Mouse (Mus musculus) frontal cortex, postnatal 36 days (tissue): ENCODE measurements at regions not wholly inside any gene's neighbourhood (a gene's known extent, or its start where the extent isn't known, plus 50 kb on each side); places are given as distances from the start of the nearest gene placed in this dataset.
"Not testable (repeated sequence)": the region's sequence is repeated elsewhere in the genome, so short reads cannot be mapped to it uniquely, and the experiment has no call there.

Experiments used
- DNase-seq, 2 experiments: peaks; one replicate each; pipeline ENCODE4 v3.0.0; 2022; ENCODE audit warnings: low spot score in 2 of 2

DNA sequence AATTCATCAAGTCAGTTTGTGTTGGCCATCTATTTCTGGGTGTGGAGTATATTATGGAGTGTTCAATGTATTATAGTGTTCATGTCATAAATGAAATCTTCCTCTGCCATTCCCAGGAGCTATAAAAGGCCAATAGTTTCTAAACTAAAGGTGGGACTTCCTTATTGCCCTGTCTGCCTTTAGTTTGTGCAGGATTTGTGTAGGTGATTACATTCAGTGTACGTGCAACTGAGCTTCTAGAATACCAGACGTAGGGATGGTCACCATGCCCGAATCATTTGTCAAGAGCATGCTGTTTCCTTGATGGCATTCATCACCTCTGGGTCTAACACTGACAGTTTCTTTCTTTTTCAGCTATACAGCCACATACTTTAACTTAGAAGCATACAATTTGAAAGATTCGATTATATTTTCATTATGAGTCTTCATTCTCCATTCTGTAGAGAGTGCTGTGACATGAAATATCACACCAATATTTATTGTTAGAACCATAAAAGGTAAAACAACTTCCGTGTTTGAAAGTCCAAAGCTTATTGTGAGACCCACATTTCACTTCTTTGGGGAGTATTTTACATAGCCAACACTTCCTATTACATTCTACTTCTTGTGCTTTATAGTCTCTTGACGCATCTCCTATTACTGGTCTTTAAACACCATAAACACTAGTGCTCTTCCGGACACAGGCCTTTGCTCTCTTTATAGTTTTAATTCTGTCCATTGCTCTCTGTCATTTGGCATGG, 494.1 kb upstream of the Klf6 start:
- DNase-seq: no peak

DNA sequence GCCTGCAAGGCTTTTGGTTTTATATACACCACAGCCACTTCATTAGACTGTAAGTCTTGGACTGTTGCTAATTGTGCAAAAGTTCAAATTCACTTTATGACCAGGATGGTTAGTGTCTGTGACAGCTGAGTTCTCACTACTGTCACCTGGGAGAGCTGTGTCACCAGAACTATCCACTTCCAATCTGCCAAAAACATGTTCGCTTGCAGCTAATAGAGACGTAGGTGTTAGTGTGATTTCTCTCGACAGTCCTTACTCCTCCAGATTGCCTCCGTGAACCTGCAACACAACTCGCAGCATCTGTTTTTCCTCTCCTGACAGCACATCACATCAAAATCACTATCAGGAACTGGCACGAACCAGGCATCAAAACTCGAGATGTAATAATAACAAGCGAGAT, 491.3 kb upstream of the Klf6 start:
- no peak for DNase-seq

DNA sequence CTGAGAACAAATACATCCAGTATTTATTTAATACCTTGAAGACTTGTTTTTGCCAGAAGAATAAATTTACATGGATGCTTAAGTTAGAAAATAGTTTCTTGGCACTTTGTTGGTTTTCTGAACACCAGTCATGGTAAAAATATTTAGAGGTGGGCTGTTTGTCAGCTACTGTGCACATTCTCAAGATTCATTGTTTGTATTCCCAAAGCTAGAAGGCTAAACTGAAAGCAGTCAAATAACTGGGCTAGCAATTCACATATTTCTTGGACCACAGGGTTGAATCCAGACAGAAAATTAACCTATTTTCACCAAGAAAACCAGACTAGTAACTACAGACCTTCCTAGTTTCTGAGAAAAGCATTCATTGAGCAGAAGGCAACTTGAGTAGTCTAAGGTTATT, 488.1 kb upstream of the Klf6 start:
- DNase-seq: no peak

GRCm38 (mm10) chr13:5408226-5408804, 453.0 kb upstream of the Klf6 start:
- DNase-seq: no peak

DNA sequence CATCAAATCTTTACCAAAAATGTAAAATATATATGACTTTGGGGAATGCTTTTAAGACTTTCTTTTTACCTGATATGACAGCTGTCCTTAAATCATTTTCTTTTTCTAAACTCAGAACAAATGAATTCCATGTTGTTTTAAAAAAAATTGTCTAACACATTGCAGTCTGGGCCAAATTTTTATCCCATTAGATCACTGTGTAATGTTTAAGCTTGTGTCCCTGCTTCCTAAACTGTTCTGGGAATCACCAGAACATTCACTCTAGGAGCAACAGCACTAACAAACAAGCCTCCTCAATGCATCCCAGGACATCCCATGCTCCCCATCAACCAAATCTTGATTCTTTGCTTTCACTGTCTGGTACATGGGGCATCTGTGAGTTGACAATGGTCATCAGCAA, 449.2 kb upstream of the Klf6 start:
- DNase-seq: no peak

- not testable (repeated sequence) for DNase-seq
Observed at GRCm38 (mm10) chr13:5413009-5413408, 448.3 kb upstream of the Klf6 start.

GRCm38 (mm10) chr13:5424110-5424509, 437.2 kb upstream of the Klf6 start:
- no peak for DNase-seq

- DNase-seq: no peak
Observed at GRCm38 (mm10) chr13:5425491-5426232, 435.6 kb upstream of the Klf6 start.

- peak; percentile 8 to 12 for DNase-seq
Observed at GRCm38 (mm10) chr13:5433652-5434051, 427.6 kb upstream of the Klf6 start.

DNA sequence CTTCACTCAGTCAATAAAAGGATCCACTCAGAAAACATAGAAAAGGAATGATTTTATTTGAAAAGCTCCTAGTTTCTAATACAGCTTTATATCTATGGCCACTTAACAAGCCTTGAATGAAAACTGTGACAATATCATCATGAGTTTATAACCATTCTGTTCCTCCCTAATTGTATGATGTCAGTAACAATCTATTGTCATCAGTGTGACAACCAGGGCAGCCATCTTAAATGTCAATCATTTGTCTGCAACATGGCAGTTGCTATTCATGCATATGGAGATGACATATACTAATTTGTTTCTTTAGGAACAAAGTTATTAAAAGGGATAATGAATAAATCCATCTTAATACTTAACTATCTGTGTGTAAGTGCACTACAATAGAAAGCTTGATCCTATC, 426.2 kb upstream of the Klf6 start:
- no peak for DNase-seq

- DNase-seq: no peak
Observed at GRCm38 (mm10) chr13:5436191-5436590, 425.1 kb upstream of the Klf6 start.

GRCm38 (mm10) chr13:5440454-5440853, 420.8 kb upstream of the Klf6 start:
- no peak for DNase-seq

DNA sequence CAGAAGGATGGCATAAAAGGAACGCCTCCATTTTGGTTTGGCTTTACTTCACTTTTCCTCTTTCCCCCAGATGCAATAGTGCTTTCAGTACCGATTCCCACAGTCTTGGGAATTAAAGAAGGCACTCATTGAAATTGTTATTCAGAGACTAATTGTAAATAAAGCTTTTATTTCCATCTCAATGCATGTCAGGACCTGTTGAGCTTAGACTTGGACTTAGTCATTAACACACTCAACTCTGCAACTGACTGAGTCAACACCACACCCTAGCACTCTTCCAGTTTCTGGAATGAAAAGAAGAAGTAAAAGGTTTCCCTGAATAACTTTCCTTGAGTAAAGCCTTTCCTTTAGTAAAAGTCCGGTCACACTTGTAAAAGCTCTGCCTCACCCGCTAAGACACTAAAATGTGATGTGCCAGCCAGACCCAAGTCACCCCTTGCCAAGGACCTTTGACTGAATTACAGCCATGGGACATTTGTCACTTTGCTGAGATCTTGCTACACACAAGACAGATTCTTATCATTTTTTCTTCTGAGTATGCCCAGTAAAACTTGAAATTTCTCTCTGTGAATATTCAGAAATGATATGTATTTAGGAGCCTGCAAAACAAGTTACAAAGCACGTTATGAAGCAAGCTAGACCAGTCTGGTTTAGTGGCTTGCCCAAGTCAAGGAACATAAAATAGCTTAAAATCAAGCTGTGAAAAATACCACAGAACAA, 416.4 kb upstream of the Klf6 start:
- no peak for DNase-seq

GRCm38 (mm10) chr13:5448601-5449000, 412.7 kb upstream of the Klf6 start:
- no peak for DNase-seq

GRCm38 (mm10) chr13:5480779-5481178, 380.5 kb upstream of the Klf6 start:
- DNase-seq: no peak

DNA sequence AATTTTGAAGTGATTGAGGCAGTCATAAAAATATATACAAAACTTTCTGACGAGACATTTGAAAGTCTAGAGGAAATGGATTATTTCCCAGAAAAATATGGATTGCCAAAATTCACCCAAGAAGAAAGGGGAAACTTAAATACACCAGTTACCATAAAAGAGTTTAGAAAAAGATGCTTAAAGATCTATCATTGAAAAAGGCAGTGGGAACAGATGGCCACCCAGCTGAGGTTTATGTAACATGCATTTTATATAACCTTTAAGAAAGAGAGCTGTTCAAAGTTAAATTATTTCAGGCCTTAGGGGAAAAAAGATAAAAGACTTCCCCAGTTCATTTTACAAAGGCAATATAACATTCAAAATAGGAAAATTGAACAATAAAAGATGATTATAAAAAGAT, 369.0 kb upstream of the Klf6 start:
- peak; percentile 14 to 86 for DNase-seq

DNA sequence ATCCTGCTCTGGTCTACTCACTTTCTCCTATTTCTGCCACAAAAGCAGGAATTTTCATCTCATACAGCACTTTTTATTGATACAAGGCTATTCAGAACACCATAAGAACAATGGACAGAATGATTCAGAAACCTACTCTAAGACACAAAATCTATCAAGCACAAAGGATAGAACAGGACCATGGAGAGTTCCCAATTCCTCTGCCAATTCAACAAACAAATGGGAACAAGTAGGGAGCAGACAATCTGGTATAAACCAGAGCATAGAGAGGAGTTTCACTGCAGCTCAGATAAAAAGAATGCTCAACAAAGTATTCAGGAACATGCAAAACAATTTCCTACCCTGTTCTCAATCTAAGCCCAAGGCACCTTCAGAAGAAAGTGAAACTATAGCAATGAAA, 363.7 kb upstream of the Klf6 start:
- no peak for DNase-seq

- DNase-seq: no peak
Observed at GRCm38 (mm10) chr13:5511784-5512183, 349.5 kb upstream of the Klf6 start.

DNA sequence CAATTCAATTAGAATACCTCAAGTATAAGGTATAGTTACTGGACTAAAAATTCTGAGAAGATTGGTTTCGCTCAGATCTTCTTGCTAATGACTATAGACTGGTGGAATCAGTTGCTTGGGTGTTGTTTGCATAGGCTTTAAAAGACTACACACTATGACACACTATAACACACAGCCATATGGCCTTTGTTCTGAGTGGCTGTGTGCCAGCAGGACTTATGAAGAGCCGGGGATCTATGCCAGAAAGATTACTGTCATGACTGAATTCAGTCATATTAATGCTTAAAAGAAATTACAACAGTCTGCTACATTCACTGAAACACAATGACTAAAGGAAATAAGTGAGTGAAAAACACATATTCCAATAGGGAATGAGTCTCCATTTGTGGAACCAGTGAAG, 345.7 kb upstream of the Klf6 start:
- DNase-seq: no peak

GRCm38 (mm10) chr13:5516088-5516487, 345.2 kb upstream of the Klf6 start:
- no peak for DNase-seq

- no peak for DNase-seq
Observed at GRCm38 (mm10) chr13:5519181-5519580, 342.1 kb upstream of the Klf6 start.

DNA sequence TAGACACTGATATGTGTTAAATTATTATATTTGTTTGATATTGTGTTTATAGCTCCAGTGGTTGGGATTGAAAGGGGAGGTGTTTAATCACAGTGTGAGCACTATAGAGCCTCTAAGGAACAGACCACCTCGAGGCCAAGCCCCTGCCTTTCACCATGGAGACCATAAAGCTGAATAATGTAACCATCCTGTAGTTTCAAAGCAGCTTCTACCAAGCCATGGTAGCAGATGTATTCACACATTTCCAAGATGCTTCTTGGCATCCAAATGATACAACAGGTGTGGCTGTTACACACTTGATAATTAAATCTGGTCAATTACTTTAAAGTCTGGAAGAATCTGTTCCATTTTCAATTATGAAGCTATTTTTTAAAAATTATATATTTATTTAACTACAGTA, 341.7 kb upstream of the Klf6 start:
- peak in 1 of 2 experiments; percentile 23 for DNase-seq
